Mouse (Mus musculus): ENCODE results near the gene Coq7. TPM values are rescaled to one million over a fixed set of nuclear protein-coding genes. Genes with fewer than 3 reads are reported as not detected.

Coq7 gene
- 13.6 and 15.8 TPM in 2 replicates for polyA plus RNA-seq (2012; ENCODE audit: insufficient read depth, insufficient read length, missing spikeins)

DNA sequence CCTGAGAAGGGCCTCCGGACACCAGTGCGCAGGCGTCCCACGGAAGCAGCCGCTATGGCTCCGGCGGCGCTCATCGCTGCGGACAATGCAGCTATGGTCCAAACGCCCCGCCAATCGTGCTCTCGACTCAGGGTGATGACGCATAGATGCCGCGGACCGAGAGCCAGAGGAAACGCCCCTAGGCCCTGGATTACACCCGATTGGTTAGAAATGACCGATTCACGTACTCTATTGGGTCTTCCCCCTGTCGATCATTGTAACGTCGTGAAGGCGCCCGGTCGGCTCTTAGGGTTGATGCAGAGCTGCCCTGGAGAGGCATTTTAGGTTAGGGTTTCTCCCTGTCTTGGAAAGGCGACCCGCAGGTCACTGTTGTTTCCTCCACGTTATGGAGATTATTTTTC lies at the start of gene Coq7:
TSS of gene Coq7 (minus strand) at position 179 of the 401 bp plus-strand sequence.
- Histone ChIP-seq H3K4me3 (ENCODE audit: insufficient read depth, low read length) (peak within 1 kb of the TSS; percentile 70), H3K4me1 (ENCODE audit: control insufficient read depth, insufficient read depth, low read length) (peaks cover 14% of the 10 kb centered on the region), H3K27ac (ENCODE audit: insufficient read depth, low read depth, low read length) (peak within 1 kb of the TSS; percentile 86)
- TF ChIP-seq POLR2A (IDR thresholded peaks at IDR 0.05; ENCODE audit: borderline replicate concordance, low read depth, low read length) (no peak), CTCF (IDR thresholded peaks at IDR 0.05; ENCODE audit: low read depth, low read length) (no peak)

DNA sequence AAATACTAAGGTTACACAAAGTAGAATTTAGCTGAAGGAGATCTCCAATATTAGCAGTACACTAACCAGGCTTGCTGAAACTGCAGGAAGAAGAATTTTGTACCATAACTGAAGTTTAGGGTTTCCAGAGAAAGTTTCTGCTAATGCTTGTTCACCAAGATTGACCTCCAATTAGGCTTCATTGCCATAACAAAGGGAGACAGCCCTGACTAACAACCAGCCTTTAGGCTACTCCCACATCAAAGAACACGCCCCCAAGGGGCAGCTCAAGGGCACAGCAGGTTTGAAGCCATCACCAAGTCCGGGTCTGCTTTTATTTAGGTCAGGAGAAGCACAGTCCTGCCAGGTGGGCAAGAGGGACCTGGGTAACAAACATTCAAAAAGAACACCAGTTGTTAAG lies 46.8 kb upstream of the Coq7 start:
- H3K4me1 ChIP-seq (ENCODE audit: control insufficient read depth, insufficient read depth, low read length) = no peaks in the 10 kb centered on the region
- no peak overlapping the region for H3K4me3 ChIP-seq (ENCODE audit: insufficient read depth, low read length)
- TF ChIP-seq CTCF (IDR thresholded peaks at IDR 0.05; ENCODE audit: low read depth, low read length) = no peak
- TF ChIP-seq POLR2A (IDR thresholded peaks at IDR 0.05; ENCODE audit: borderline replicate concordance, low read depth, low read length) = no peak
- H3K27ac ChIP-seq (ENCODE audit: insufficient read depth, low read depth, low read length) = no peak overlapping the region

DNA sequence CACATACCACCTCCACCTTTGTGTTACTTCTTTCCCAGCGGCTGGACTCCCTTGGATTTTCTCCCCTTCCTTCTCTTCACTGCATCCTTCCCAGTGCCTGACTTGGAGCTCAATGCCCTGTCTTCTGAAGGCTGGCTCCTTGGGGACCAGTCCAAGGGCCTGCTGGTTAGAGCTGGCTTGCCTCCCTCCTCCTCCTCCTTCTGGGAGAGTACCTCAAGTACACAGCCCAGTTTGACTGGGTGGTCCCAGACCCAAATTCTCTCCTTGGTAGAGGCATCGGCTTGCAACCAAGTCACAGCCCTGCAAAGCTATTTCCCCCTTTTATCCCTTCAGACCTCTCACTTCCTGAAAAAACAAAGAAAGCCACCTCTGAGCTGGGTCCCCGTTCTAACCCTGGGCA lies 45.1 kb upstream of the Coq7 start:
- TF ChIP-seq CTCF (IDR thresholded peaks at IDR 0.05; ENCODE audit: low read depth, low read length) (no peak), POLR2A (IDR thresholded peaks at IDR 0.05; ENCODE audit: borderline replicate concordance, low read depth, low read length) (no peak)
- H3K4me1 ChIP-seq (ENCODE audit: control insufficient read depth, insufficient read depth, low read length) = no peaks in the 10 kb centered on the region
- no peak overlapping the region for H3K27ac ChIP-seq (ENCODE audit: insufficient read depth, low read depth, low read length)
- H3K4me3 ChIP-seq (ENCODE audit: insufficient read depth, low read length) = no peak overlapping the region

DNA sequence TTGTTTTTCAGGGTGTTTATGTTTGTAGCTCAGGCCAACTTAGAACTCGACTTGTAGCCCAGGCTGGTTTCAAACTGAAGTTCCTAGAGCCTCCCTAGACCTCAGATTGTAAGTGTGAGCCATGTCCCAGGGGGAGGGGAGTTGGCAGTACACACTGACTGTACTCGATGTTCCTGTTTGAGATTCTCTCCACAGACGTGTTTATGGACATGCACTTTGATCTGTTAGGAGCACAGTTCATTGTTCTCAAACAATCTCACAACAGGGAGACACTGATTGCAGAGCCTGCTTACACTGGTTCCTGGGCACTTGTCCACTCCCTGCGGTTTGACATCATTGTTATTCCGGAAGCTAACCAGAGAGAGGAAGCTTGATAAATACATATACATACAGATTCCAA lies 38.9 kb upstream of the Coq7 start:
- no peak for TF ChIP-seq CTCF (IDR thresholded peaks at IDR 0.05; ENCODE audit: low read depth, low read length)
- TF ChIP-seq POLR2A (IDR thresholded peaks at IDR 0.05; ENCODE audit: borderline replicate concordance, low read depth, low read length) = no peak
- Histone ChIP-seq H3K4me3 (ENCODE audit: insufficient read depth, low read length) (no peak overlapping the region), H3K4me1 (ENCODE audit: control insufficient read depth, insufficient read depth, low read length) (no peaks in the 10 kb centered on the region), H3K27ac (ENCODE audit: insufficient read depth, low read depth, low read length) (no peak overlapping the region)

DNA sequence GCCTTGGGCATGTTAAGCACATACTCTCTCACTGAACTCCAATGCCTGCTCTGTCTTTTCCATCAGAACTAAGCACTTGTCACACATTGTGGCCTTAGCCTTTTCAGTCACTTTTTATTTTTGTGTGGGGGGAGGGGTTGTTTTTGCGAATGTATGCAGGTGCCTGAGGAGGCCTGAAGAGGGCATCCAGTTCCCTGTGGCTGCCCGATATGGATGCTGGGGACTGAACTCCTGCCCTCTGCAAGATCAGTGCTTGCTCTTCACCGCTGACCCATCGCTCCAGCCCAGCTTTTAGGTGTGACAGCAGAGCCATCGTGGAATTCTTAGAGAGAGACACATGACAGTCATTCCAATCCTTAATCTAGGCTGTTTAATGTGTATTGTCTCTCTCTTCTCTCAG lies 38.2 kb upstream of the Coq7 start:
- no peak overlapping the region for H3K4me3 ChIP-seq (ENCODE audit: insufficient read depth, low read length)
- TF ChIP-seq CTCF (IDR thresholded peaks at IDR 0.05; ENCODE audit: low read depth, low read length) = no peak
- no peak for TF ChIP-seq POLR2A (IDR thresholded peaks at IDR 0.05; ENCODE audit: borderline replicate concordance, low read depth, low read length)
- H3K4me1 ChIP-seq (ENCODE audit: control insufficient read depth, insufficient read depth, low read length) = no peaks in the 10 kb centered on the region
- no peak overlapping the region for H3K27ac ChIP-seq (ENCODE audit: insufficient read depth, low read depth, low read length)

DNA sequence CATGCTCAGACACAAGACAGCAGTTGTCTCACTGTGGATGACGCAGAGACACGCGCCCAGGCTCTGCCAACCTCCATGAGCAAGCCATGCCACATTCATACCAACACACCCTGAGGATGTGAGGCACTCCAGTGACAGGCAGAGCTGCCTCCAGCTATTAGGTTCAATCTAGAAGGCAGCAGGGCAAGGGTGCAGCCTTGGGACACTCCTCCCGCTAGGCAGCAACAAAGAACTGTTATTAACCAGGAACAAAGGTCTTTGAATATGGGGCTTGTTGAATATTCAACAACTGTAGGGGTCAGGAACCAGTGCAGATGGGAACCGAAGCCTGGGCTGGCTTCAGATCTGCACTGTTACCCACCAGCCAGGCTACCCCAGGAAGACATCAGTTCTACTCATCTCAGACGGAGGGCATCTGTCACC lies 36.0 kb upstream of the Coq7 start:
- TF ChIP-seq POLR2A (IDR thresholded peaks at IDR 0.05; ENCODE audit: borderline replicate concordance, low read depth, low read length) (no peak), CTCF (IDR thresholded peaks at IDR 0.05; ENCODE audit: low read depth, low read length) (no peak)
- H3K4me1 ChIP-seq (ENCODE audit: control insufficient read depth, insufficient read depth, low read length) = no peaks in the 10 kb centered on the region
- H3K4me3 ChIP-seq (ENCODE audit: insufficient read depth, low read length) = no peak overlapping the region
- H3K27ac ChIP-seq (ENCODE audit: insufficient read depth, low read depth, low read length) = no peak overlapping the region

DNA sequence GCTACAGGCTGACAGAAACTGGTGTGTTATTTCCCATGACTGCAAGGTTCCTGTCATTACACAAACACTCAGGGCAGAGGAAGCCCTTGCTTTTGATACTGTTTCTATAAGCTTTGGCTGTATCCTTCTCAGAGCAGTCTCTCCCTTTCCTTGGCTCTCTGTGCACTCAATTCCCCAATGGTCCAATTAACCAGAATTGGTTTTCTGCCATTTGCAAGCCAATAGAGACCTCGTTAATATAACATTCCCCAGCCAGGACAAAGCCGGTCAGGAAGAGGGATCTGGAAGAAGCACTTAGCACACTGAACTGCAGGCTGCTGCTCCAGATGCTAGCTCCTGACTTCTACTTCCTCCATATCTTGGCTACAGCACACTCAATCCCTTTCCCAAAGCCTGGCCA lies 21.1 kb upstream of the Coq7 start:
- no peak for TF ChIP-seq CTCF (IDR thresholded peaks at IDR 0.05; ENCODE audit: low read depth, low read length)
- no peak for TF ChIP-seq POLR2A (IDR thresholded peaks at IDR 0.05; ENCODE audit: borderline replicate concordance, low read depth, low read length)
- no peak overlapping the region for H3K4me3 ChIP-seq (ENCODE audit: insufficient read depth, low read length)
- no peaks in the 10 kb centered on the region for H3K4me1 ChIP-seq (ENCODE audit: control insufficient read depth, insufficient read depth, low read length)
- no peak overlapping the region for H3K27ac ChIP-seq (ENCODE audit: insufficient read depth, low read depth, low read length)

DNA sequence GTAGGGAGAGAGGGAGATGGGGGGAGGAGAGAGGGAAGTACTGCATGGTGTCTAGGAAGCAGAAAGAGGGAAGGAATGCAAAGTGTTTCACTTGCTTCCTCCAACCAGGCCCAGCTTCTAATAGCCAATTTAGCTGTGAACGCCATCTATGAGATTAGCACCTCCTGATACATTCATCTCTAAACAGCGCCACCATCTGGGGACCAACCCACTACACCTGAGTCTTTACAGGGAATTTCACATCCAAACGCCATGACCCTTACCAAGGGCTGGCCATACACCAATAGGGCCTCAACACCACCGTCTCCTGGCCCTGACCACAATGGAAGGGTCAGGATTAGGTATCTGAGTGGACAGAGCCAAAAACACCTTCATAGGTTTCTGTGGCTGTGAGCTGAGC lies 20.7 kb upstream of the Coq7 start:
- no peak overlapping the region for H3K4me3 ChIP-seq (ENCODE audit: insufficient read depth, low read length)
- TF ChIP-seq CTCF (IDR thresholded peaks at IDR 0.05; ENCODE audit: low read depth, low read length) (no peak), POLR2A (IDR thresholded peaks at IDR 0.05; ENCODE audit: borderline replicate concordance, low read depth, low read length) (no peak)
- H3K27ac ChIP-seq (ENCODE audit: insufficient read depth, low read depth, low read length) = no peak overlapping the region
- no peaks in the 10 kb centered on the region for H3K4me1 ChIP-seq (ENCODE audit: control insufficient read depth, insufficient read depth, low read length)

DNA sequence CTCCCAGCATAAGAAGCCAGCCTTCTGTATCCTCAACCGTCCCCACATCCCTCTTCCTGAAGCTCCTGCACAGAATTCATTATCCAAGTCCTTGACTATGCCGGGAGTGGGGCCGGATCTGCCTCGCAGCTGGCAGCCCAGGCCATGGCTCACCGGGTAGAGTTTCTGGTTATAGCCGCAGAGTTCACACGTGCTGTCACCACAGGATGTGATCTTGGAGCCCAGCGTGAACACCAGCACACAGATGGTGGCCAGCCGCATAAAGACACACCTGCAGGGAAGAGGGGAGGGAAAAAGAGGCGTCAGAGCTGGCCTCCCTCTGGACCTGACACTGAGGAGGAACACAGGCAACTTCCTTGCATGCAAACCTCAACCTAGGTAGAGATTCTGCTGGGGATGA lies 14.3 kb upstream of the Coq7 start:
- Histone ChIP-seq H3K4me3 (ENCODE audit: insufficient read depth, low read length) (no peak overlapping the region), H3K4me1 (ENCODE audit: control insufficient read depth, insufficient read depth, low read length) (no peaks in the 10 kb centered on the region), H3K27ac (ENCODE audit: insufficient read depth, low read depth, low read length) (no peak overlapping the region)
- no peak for TF ChIP-seq POLR2A (IDR thresholded peaks at IDR 0.05; ENCODE audit: borderline replicate concordance, low read depth, low read length)
- TF ChIP-seq CTCF (IDR thresholded peaks at IDR 0.05; ENCODE audit: low read depth, low read length) = no peak

DNA sequence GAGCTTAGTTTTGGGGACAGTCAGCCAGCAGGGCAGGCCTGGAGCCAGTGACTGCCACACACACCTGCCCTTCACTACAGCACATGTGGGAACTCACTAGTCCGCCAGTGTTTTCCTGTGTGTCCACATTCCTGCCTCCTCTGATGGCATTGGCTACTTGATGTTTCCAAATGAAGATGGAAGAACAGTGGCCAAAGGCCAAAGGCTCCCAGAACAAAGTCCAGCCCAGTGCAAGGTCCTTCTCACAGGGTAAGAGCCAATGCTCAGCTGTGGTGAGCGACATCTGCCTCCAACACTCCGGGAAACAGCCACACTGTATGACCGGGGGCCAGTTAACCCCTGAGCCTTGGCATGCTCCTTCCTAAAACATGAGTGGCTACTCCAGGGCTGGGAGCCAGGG lies 11.0 kb upstream of the Coq7 start:
- no peak for TF ChIP-seq POLR2A (IDR thresholded peaks at IDR 0.05; ENCODE audit: borderline replicate concordance, low read depth, low read length)
- TF ChIP-seq CTCF (IDR thresholded peaks at IDR 0.05; ENCODE audit: low read depth, low read length) = no peak
- Histone ChIP-seq H3K4me3 (ENCODE audit: insufficient read depth, low read length) (no peak overlapping the region), H3K4me1 (ENCODE audit: control insufficient read depth, insufficient read depth, low read length) (no peaks in the 10 kb centered on the region), H3K27ac (ENCODE audit: insufficient read depth, low read depth, low read length) (no peak overlapping the region)

DNA sequence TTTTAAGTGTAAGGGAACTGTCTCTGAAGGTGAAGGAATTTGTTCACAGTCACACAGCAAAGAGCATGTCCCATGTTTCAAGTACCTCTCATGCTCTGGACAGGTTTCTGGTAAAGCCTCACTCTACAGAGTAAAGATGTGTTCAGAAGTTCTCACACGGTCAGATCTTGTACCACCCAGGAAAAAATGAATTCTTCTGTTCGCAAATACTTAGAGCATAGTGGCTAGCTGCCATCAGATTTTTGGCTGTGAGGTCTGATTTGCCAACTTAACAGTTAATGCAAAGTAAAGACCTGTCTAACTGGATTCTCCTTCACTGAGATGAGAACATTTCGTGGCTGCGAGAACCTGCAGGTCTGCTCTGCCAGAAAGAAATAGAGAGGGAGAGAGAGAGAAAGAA lies 1.9 kb upstream of the Coq7 start:
- Histone ChIP-seq H3K27ac (ENCODE audit: insufficient read depth, low read depth, low read length) (no peak overlapping the region), H3K4me3 (ENCODE audit: insufficient read depth, low read length) (no peak overlapping the region), H3K4me1 (ENCODE audit: control insufficient read depth, insufficient read depth, low read length) (peaks cover 14% of the 10 kb centered on the region)
- TF ChIP-seq POLR2A (IDR thresholded peaks at IDR 0.05; ENCODE audit: borderline replicate concordance, low read depth, low read length) (no peak), CTCF (IDR thresholded peaks at IDR 0.05; ENCODE audit: low read depth, low read length) (no peak)

Measured in bone marrow macrophage, adult 2 months (primary cell).